Mouse (Mus musculus) MN1 (cell line): ENCODE data around the gene Dtd1.
"Not testable (repeated sequence)": the region's sequence is repeated elsewhere in the genome, so short reads cannot be mapped to it uniquely, and the experiment has no call there.

Source experiments
- DNase-seq: peaks from one replicate; pipeline ENCODE4 v3.0.0-alpha.2; 2016; ENCODE audit warnings: low spot score

Dtd1 gene

GRCm38 (mm10) chr2:144599831-144600687, at the start of gene Dtd1:
Gene Dtd1, plus strand, starts transcription at chr2:144599897.
- DNase-seq = peak; percentile 87

- peak; percentile 69 for DNase-seq
Observed at GRCm38 (mm10) chr2:144550529-144550928, 49.2 kb upstream of the Dtd1 start, which contains the start of gene Rbbp9. Gene Rbbp9, minus strand, starts transcription at chr2:144550869.

GRCm38 (mm10) chr2:144553905-144554304, 45.8 kb upstream of the Dtd1 start:
- DNase-seq = no peak

- DNase-seq = no peak
Observed at GRCm38 (mm10) chr2:144555286-144555819, 44.3 kb upstream of the Dtd1 start.

GRCm38 (mm10) chr2:144555820-144556552, 43.7 kb upstream of the Dtd1 start, which contains the start of gene Sec23b:
Gene Sec23b, plus strand, starts transcription at chr2:144556229.
- DNase-seq = peak; percentile 97

DNA sequence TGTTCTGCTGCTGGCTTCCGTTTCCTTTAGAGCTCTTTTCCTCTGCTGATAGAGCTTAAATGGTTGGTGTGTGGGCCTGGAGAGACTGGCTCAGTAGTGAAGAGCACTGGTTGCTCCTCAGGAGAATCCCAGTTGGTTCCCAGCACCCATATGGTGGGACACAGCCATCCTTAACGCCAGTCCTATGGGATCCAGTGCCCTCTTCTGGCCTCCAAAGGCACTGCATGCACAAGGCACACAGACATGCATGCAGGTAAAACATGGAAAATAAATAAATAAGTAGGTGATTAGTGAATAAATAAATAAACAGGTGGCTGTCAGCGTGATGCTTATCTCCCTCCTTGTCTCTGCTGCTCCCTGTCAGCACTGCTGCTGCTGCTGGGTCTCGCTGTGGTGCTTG, 11.0 kb upstream of the Dtd1 start:
- no peak for DNase-seq

DNA sequence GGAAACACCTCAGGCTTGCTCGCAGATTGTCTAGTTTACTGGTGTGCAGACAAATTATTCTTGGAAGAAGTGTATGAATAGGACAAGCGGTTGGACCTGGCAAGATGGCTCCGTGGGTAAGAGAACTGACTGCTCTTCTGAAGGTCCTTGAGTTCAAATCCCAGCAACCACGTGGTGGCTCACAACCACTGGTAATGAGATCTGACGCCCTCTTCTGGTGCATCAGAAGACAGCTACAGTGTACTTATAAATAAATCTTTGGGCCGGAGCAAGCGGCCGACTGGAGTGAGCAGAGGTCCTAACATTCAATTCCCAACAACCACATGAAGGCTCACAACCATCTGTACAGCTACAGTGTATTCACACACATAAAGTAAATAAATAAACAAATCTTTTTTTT, 6.7 kb upstream of the Dtd1 start:
- not testable (repeated sequence) for DNase-seq

DNA sequence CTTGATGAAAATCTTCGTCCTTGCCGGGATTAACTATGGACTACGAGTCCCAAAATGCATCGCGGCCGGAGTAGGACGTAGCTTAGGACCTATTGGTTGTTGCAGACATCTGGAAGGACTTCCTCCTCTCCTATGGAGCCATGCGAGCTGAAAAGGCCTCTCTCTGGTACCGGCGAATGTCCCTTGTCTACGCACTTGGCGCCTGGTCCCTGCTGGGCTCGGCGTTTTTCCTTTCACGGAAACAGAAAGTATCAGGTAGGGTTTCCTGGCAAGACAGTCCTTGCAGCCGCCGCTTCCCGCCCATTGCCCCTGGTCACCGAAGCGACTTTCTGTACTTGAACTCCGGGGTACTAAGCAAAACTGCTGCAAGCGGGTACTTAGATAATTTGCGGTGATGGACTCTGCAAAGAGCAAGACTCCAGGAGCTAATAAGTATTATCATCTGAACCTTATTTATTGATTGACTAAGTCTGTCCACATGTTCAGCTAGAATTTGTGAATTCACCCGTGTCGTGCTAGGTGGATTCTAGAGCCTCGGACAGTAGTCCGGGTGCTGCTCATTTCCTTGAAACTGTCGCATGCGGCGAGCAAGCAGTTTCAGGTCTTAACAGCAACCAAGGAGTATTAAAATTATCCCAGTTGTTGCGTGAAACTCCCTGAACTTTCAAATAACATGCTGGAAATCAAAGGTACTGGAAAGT, 5.6 kb upstream of the Dtd1 start, which contains the start of gene Smim26:
TSS of gene Smim26 (plus strand) at position 104 of the 701 bp plus-strand sequence.
- peak; percentile 82 for DNase-seq

DNA sequence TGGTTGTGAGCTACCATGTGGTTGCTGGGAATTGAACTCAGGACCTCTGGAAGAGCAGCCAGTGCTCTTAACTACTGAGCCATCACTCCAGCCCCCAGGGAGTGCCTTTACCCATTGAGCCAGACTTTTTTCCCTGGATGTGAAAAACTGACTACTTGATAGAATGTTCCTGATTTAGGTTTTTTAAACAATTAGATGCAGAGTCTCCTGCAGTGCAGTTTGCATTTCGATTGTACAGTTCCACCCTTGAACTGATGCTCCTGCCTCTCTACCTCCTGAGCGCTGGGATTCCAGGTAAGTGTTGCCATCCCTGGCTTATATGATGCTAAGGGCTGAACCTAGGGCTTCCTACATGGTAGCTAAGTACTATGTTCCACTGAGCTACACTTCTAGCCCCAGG, 1.7 kb upstream of the Dtd1 start:
- DNase-seq = no peak

DNA sequence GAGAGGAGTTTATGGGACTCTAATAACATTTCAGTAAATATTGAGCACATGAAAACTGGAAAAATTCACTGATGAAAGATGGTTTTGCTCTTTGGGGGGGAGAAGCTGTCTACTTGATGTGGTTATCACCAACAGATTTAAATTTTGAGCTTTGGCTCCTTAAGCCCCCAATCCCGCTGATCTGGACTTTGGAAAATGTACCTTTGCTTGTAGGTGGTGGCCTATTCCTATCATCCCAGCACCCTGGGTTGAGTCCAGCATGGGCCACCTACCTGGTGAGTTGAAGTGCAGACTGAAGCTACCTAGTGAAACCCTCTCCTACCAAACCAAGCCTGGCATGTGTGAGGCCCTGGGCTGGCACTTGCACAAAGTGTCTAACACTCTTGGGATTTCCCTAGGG, 1.9 kb downstream of the Dtd1 start:
- no peak for DNase-seq

- no peak for DNase-seq
Observed at GRCm38 (mm10) chr2:144613956-144614355, 14.3 kb downstream of the Dtd1 start.

DNA sequence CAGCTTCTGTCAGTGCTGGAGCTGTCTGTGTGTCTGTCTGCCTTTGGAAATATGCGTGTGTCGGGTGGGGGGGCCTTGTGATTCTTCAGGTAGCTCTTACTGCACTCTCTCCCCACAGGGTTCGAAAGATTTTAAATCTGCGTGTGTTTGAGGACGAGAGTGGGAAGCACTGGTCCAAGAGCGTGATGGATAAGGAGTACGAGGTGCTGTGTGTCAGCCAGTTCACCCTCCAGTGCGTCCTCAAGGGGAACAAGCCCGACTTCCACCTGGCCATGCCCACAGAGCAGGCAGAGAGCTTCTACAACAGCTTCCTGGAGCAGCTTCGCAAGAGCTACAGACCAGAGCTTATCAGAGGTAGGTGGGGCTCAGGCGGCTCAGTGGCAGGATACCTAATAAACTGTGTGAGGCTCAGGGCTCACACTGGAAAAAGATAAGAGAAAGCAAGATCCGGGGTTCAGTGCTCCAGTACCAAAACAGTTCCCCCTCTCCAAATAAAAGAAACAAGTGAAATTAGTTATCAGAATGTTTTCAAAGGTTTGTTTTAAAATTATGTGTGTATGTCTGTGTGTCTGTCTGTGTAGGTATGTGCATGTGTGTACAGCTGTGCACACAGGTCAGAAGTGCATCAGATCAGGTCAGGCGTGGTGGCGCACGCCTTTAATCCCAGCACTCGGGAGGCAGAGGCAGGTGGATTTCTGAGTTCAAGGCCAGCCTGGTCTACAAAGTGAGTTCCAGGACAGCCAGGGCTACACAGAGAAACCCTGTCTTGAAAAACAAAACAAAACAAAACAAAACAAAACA, 17.6 kb downstream of the Dtd1 start:
- DNase-seq = no peak

GRCm38 (mm10) chr2:144621491-144621890, 21.8 kb downstream of the Dtd1 start:
- DNase-seq = no peak

GRCm38 (mm10) chr2:144633551-144633950, 33.9 kb downstream of the Dtd1 start:
- DNase-seq = no peak

DNA sequence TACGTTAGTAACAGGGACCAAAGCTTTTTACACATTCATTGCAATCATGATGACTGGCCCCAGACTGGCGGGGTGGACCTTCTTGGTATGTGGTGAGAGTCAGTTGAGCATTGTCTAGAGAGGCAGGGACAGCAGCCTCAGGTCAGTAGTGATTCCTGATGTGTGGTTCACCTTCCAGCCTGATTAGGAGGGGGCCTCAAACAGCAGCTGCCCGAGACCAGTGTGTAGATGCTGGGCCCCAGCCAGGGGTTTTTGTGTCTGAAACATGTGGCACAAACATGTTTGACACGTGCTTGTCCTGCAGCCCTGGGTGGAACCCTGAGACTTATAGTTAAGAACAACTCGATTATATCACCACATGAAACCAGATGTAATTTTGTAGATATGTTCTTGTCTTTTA, 34.5 kb downstream of the Dtd1 start:
- DNase-seq = no peak

DNA sequence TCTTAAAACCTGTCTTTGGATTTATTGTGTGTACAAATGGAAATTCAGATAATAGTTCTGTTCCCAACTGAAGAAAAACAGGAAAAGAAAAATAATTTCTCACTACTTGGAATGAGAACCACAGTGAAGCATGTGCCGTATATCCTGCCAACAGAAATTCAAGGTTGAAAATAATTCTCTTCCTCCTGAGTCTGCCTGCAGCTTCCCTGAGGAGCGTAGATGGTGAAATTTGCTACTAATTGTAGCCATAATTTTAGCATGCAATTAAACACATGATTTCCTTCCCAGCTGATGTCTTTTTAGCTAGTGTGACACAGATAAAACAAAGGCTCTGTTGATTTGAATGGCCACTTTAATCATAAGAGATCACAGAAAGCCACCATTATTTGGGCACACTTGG, 35.0 kb downstream of the Dtd1 start:
- no peak for DNase-seq

DNA sequence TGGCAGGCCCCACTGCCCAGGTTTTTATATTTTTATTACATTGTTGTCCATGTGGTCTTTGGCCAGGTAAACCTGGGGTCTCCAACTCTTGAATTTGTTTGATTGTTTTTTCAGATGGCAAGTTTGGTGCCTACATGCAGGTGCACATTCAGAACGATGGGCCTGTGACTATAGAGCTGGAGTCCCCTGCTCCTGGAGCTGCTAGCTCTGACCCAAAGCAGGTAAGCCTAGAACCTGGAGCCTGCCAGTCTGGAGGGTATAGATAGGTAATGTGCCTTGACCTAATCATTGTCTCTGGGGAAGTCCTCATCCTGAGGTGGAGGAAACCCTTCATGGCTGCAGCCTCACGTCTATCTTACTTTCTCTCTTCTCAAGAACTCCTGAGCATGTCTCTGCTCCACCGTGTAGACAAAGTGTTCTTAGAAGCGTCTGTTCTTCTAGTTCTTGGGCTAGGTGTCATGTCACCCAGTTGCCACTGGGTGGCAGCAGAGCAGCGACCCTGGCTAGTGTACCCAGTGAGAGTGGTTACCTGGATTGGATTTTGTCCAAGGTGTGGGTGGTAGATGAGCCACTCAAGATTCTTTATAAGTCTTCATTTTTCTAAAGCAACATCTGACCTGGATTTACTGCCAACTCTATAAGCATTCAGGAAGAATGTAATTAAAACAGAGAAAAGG, 36.1 kb downstream of the Dtd1 start:
- DNase-seq = peak; percentile 44

DNA sequence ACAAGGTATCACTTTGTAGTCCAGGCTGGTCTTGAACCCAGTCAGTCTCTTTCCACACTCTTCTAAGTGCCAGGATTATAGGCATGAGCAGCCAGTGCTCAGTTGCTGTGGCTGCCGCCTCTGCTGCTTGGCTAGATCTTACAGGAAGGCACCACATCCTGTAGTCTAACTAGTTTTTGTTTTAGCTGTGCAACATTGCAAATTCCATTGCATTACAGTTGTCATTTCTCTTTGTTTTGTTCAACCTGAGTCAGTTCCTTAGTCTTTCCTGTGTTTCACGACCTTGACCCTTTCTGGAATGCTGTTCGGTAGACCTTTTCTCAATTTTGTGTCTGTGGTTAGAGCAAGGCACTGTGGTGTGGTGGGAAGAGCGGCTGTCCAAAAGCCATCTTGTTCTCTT, 37.5 kb downstream of the Dtd1 start:
- DNase-seq = no peak

DNA sequence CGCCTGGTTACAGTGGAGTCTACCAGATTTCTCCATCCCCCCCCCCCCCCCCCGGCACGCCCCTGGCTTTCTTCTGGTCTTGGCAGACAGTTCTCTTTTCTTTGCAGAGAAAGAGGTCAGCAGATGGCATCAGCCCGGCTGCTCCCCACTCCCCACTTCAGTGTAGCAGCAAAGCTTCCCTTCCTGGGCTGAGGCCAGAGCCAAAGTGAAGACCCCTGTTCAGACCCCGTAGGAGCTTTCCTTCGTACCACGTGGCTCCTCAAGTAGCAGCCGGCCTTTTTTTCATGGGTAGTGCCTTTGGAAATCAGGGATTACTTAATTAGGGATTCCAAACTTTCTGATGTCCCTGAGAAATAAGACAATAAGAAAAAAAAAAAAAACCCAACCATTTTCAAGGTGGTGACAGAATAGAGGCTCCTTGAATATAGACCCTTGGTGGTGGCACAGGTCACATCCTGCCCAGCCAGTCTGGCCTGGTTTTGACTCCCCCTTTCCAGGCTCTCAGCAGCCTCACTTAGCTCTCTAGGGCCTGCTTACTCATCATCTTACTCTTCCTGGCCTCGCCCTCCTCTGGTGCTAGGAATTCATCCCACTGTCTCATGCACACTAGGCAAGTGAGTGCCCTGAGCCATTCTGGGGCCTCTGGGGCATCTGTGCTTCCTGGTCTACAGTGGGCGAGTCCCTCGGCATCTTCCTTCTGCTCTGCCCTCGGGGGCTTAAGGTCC, 38.1 kb downstream of the Dtd1 start:
- no peak for DNase-seq

DNA sequence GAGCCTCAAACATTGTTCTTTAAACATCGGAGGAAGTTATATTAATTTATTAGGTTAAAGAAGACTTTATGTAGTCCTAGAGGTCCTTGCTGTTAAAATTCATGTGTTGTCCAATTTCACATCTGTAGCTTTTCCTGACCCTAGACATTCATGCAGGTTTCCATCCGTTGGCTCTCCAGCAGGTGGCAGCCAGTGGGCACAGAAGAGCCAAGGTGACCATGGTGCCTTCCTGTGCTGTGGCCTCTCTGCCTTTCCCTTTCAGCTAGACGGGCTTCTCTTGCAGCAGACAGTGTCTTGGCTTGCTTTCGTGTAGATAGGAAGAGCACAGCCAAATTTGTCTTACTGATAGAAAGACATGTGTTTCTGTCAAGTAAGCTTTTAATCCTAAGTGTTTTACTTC, 39.0 kb downstream of the Dtd1 start:
- DNase-seq = peak; percentile 22
